Mouse (Mus musculus): ENCODE measurements around the gene Chl1.

DNA sequence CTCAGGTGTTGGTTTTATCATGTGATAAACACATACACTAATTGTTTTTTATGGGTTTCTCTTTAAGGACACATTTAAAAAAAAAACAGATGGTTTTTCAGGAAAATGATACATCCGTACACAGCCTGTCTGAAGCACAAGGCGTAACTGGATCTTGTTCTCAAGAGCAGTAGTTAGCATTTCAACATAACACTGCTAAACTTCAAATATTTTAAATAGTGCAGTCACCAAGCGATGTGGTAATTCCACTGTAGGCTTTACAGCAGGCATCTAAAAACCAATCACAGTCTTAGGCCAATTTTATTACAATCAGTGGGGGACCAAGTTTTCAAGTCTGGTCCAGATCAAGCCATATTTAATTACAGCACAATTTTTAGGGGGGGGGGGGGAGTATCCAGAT, 103.3 kb downstream of the Chl1 start:
- no peak for TF ChIP-seq CTCF (IDR thresholded peaks at IDR 0.05; ENCODE audit: borderline replicate concordance, extremely low read depth, insufficient read depth, insufficient read length)
- TF ChIP-seq POLR2A (IDR thresholded peaks at IDR 0.05; ENCODE audit: borderline replicate concordance, extremely low read depth, insufficient read depth, insufficient read length, poor library complexity, severe bottlenecking), result no peak

Data from brain, embryonic 14.5 days (tissue).